ENCODE assay signal across 8 mouse cellular contexts in the genomic region with DNA sequence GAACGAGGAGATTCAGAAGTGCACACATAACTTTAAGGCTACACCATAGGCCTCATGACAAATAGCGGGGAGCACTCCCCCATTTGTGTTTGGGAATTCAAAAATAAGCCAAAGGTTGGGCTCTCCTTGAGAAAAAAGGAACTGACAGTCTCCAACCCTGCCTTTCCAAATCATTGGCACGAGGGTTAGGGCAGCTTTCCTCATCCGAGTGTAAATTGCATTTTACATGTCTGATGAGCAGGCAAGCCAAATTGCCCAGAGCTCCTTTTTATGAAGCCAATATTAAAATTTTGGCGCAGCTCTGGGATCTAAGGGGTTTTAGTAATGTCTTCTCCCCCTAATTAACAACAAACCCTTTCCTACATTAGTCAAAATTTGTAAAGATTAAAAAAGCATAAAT. TPM values are rescaled to one million over a fixed set of nuclear protein-coding genes. Genes with fewer than 3 reads are reported as not detected.
DNase-seq lines count a peak whose midpoint lies in the region; ATAC-seq and TF ChIP-seq lines count a peak whose summit lies in the region.

No protein-coding gene starts in this region.

- ATAC-seq in heart, embryonic 11.5 days (replicated peaks; ENCODE audit: insufficient number of reproducible peaks, low FRiP score, low TSS enrichment), result no peak
- no peak for ATAC-seq in limb, embryonic 11.5 days (ENCODE audit: insufficient number of reproducible peaks, low FRiP score, low TSS enrichment, low read depth)
- ATAC-seq in stomach, postnatal 0 days (ENCODE audit: low FRiP score, low TSS enrichment), result no peak

- H3K36me3 ChIP-seq in heart, embryonic 11.5 days (ENCODE audit: control insufficient read depth, insufficient read depth, low read length), result no peaks in the 10 kb centered on the region
- no peaks in the 10 kb centered on the region for H3K36me3 ChIP-seq in limb, embryonic 11.5 days (ENCODE audit: control insufficient read depth, insufficient read depth, low read length)
- H3K36me3 ChIP-seq in stomach, postnatal 0 days (ENCODE audit: control insufficient read depth, insufficient read depth, low read length), result no peaks in the 10 kb centered on the region

- peaks cover 13% of the 10 kb centered on the region for H3K4me1 ChIP-seq in heart, embryonic 11.5 days (ENCODE audit: control insufficient read depth, insufficient read depth, low read length)
- peaks cover 9% of the 10 kb centered on the region for H3K4me1 ChIP-seq in limb, embryonic 11.5 days (ENCODE audit: control insufficient read depth, insufficient read depth, low read length)
- H3K4me1 ChIP-seq in stomach, postnatal 0 days (replicated peaks; ENCODE audit: control insufficient read depth, insufficient read depth), result no peaks in the 10 kb centered on the region

- H3K4me2 ChIP-seq in heart, embryonic 11.5 days, result peak overlapping the region; percentile 76
- peak overlapping the region; percentile 89; the same call in 1 of the 2 replicates for H3K4me2 ChIP-seq in limb, embryonic 11.5 days (ENCODE audit: low read depth, severe bottlenecking)
- H3K4me2 ChIP-seq in stomach, postnatal 0 days (replicated peaks; ENCODE audit: low read depth), result peak overlapping the region; percentile 79

- H3K9ac ChIP-seq in heart, embryonic 11.5 days (ENCODE audit: low read depth, low read length), result no peak overlapping the region
- H3K9ac ChIP-seq in limb, embryonic 11.5 days (ENCODE audit: low read length), result no peak overlapping the region
- no peak overlapping the region for H3K9ac ChIP-seq in stomach, postnatal 0 days (ENCODE audit: low read length)

- no peaks in the 10 kb centered on the region; the same call in 1 of the 2 replicates for H3K9me3 ChIP-seq in heart, embryonic 11.5 days (replicated peaks; ENCODE audit: control insufficient read depth, low read length)
- no peaks in the 10 kb centered on the region for H3K9me3 ChIP-seq in limb, embryonic 11.5 days (ENCODE audit: control insufficient read depth, low read length)
- H3K9me3 ChIP-seq in stomach, postnatal 0 days (ENCODE audit: control insufficient read depth, low read length), result no peaks in the 10 kb centered on the region

- WGBS in heart, embryonic 11.5 days (ENCODE audit: insufficient replicate concordance), result 39% methylated on average over 5 of the region's 5 CpGs
- 33% methylated on average over 5 of the region's 5 CpGs for WGBS in limb, embryonic 11.5 days
- 29% methylated on average over 5 of the region's 5 CpGs for WGBS in stomach, postnatal 0 days

- TF ChIP-seq CTCF in stomach, postnatal 0 days (IDR thresholded peaks at IDR 0.05; ENCODE audit: low read depth), result no peak

- H3K4me3 ChIP-seq in heart, embryonic 11.5 days (ENCODE audit: low read depth, low read length), result peak overlapping the region; percentile 53
- peak overlapping the region; percentile 51; the same call in 1 of the 2 replicates for H3K4me3 ChIP-seq in limb, embryonic 11.5 days (ENCODE audit: low read depth, low read length)
- peak overlapping the region; percentile 62 for H3K4me3 ChIP-seq in stomach, postnatal 0 days (ENCODE audit: low read depth, low read length)

- no peak for DNase-seq in heart, postnatal 25 days (ENCODE audit: low spot score)
- peak; percentile 4 for DNase-seq in right cerebral cortex, postnatal 4 days
- no peak for DNase-seq in right cerebral cortex, postnatal 14 days
- DNase-seq in limb, embryonic 11.5 days (ENCODE audit: low spot score), result peak; percentile 33
- no peak for DNase-seq in stomach, postnatal 0 days (ENCODE audit: low spot score)
- DNase-seq in frontal cortex, postnatal 14 days (ENCODE audit: low spot score in 2 of 2), result no peak
- no peak for DNase-seq in ovary, adult 18-20 months (ENCODE audit: low spot score)

- no peak overlapping the region for H3K27ac ChIP-seq in heart, embryonic 11.5 days (ENCODE audit: low read depth, low read length)
- H3K27ac ChIP-seq in limb, embryonic 11.5 days (replicated peaks; ENCODE audit: low read depth, low read length), result no peak overlapping the region
- no peak overlapping the region for H3K27ac ChIP-seq in stomach, postnatal 0 days (replicated peaks)

- peaks cover 29% of the 10 kb centered on the region for H3K27me3 ChIP-seq in heart, embryonic 11.5 days (ENCODE audit: control insufficient read depth, insufficient read depth, low read length)
- peaks cover 23% of the 10 kb centered on the region for H3K27me3 ChIP-seq in limb, embryonic 11.5 days (ENCODE audit: control insufficient read depth, insufficient read depth, low read length)
- H3K27me3 ChIP-seq in stomach, postnatal 0 days (ENCODE audit: control insufficient read depth, insufficient read depth, low read length), result no peaks in the 10 kb centered on the region

- TF ChIP-seq EP300 in stomach, postnatal 0 days (optimal IDR thresholded peaks at IDR 0.05), result no peak

- intact Hi-C loops in heart, postnatal 25 days (cut with DNase I), result loop anchor here (2.0 to 10.0 kb wide), 2 partner anchors 202 to 350 kb away; no protein-coding TSS in a partner anchor

RNA-seq across cellular contexts. Expression of a gene that starts 2.1 kb away (rescaled TPM):
- polyA plus RNA-seq in heart, embryonic 11.5 days (2014; fragmentation: Nextera tagmentation; extraction: Ambion mirVana), result 13.2 and 14.3 TPM in 2 replicates
- 1 to 10 TPM; 1.1 to 1.3 TPM for total RNA-seq in heart, postnatal 25 days (2021)
- 25.7 and 26.4 TPM in 2 replicates for polyA plus RNA-seq in limb, embryonic 11.5 days (2014; fragmentation: Nextera tagmentation; extraction: Ambion mirVana)
- 21.6 and 31.0 TPM in 2 replicates for polyA plus RNA-seq in stomach, postnatal 0 days (2015; fragmentation: Nextera tagmentation; extraction: Ambion mirVana)

RNA-seq across cellular contexts. Expression of a gene that starts 43.2 kb away (rescaled TPM):
- 1,200 and 1,220 TPM in 2 replicates for polyA plus RNA-seq in heart, embryonic 11.5 days (2014; fragmentation: Nextera tagmentation; extraction: Ambion mirVana)
- total RNA-seq in heart, postnatal 25 days (2021), result 1,000 to 10,000 TPM; 1,033 to 1,133 TPM
- 686 and 709 TPM in 2 replicates for polyA plus RNA-seq in limb, embryonic 11.5 days (2014; fragmentation: Nextera tagmentation; extraction: Ambion mirVana)
- 927 and 965 TPM in 2 replicates for polyA plus RNA-seq in stomach, postnatal 0 days (2015; fragmentation: Nextera tagmentation; extraction: Ambion mirVana)

Comparison
In these comparisons a context has a peak if more than half of its experiments do, and no peak if none do; other contexts are left out.
1. DNase-seq: peak in right cerebral cortex, postnatal 4 days (single experiment) and limb, embryonic 11.5 days (single experiment); none in heart, postnatal 25 days (single experiment), right cerebral cortex, postnatal 14 days (single experiment), stomach, postnatal 0 days (single experiment), frontal cortex, postnatal 14 days (0 of 2) and ovary, adult 18-20 months (single experiment).
2. Peak in every context shown above with its lines, with median percentiles within 50 percentile points of each other: H3K4me2 ChIP-seq and H3K4me3 ChIP-seq.